Mouse (Mus musculus) erythroblast, embryonic 14.5 days (primary cell): ENCODE results near the gene Slc25a20. TPM values are rescaled to one million over a fixed set of nuclear protein-coding genes. Genes with fewer than 3 reads are reported as not detected.

ENCODE experiments used
- H3K27me3 ChIP-seq: 2 replicates; pipeline ENCODE4 v1.6.1; 2012; ENCODE audit warnings: inconsistent platforms; ENCODE audit not compliant: control insufficient read depth
- H3K36me3 ChIP-seq: 2 replicates; pipeline ENCODE4 v1.6.1; 2012; ENCODE audit warnings: mild to moderate bottlenecking, inconsistent platforms; ENCODE audit not compliant: control insufficient read depth
- H3K4me1 ChIP-seq: 2 replicates; pipeline ENCODE4 v1.6.1; 2012; ENCODE audit warnings: inconsistent platforms; ENCODE audit not compliant: control insufficient read depth
- H3K4me3 ChIP-seq: replicated peaks from 2 replicates; pipeline ENCODE3; 2012; ENCODE audit warnings: moderate library complexity, mild to moderate bottlenecking, inconsistent platforms
- H3K9me3 ChIP-seq: 2 replicates; pipeline ENCODE4 v1.6.1; 2012; ENCODE audit warnings: low read length, inconsistent platforms, mixed read lengths; ENCODE audit not compliant: control insufficient read depth
- GATA1 ChIP-seq: IDR thresholded peaks from 2 replicates; pipeline ENCODE4 v1.6.1; 2012; ENCODE audit warnings: low read length, inconsistent platforms, mixed read lengths
- TAL1 ChIP-seq: IDR thresholded peaks from 3 replicates; pipeline ENCODE4 v1.6.1; 2012; ENCODE audit warnings: low read length, inconsistent platforms, mixed read lengths
- polyA plus RNA-seq: library from polyadenylated mRNA; stranded (reverse); fragments of >175 nt; gene quantifications from 2 replicates; pipeline ENCODE4 v1.2.3, GENCODE M21; 2012

Gene Slc25a20
- polyA plus RNA-seq, 1 experiment = 0.12 TPM

DNA sequence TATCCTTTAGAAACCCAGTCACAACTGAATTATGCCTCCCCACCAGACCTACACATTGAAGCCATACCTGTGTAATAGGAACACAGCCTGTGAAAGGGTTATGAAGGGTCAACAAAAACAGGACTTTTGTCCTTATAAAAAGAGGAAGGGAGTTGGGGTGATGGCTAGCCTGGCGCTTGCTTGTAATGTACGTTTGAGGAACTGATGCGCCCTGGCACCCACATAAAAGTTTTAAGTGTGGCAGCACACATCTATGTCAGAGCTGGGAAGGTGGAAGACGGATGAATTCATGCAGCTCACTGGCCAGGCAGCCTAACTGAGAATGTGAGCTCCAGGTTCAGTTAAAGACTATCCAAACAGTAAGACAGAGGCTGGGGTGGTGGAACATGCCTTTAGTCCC is 54.3 kb downstream of the Slc25a20 start:
- Histone ChIP-seq H3K4me3 (no peak overlapping the region), H3K36me3 (peaks cover 12% of the 10 kb centered on the region), H3K9me3 (no peaks in the 10 kb centered on the region), H3K27me3 (no peaks in the 10 kb centered on the region), H3K4me1 (no peaks in the 10 kb centered on the region)
- no peak for TF ChIP-seq TAL1
- TF ChIP-seq GATA1 = no peak

DNA sequence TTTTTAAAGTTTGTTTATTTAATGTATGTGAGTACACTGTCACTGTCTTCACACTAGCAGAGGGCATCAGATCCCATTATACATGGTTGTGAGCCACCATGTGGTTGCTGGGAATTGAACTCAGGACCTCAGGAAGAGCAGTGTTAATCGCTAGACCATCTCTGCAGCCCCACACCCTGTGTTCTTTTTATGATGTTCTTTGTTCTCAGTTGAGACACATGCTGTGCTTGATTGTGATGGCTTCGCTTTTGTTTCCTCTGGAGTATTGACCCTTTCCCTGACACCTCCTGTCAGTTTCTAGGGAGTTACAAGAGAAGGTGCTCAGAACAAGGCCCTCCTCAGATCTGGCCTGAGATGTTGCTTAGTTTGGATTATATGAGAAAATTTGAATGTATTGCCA is 61.9 kb downstream of the Slc25a20 start:
- H3K4me3 ChIP-seq = no peak overlapping the region
- no peaks in the 10 kb centered on the region for H3K4me1 ChIP-seq
- H3K9me3 ChIP-seq = no peaks in the 10 kb centered on the region
- no peaks in the 10 kb centered on the region for H3K27me3 ChIP-seq
- TF ChIP-seq GATA1 (no peak), TAL1 (no peak)
- peaks cover 10% of the 10 kb centered on the region for H3K36me3 ChIP-seq

DNA sequence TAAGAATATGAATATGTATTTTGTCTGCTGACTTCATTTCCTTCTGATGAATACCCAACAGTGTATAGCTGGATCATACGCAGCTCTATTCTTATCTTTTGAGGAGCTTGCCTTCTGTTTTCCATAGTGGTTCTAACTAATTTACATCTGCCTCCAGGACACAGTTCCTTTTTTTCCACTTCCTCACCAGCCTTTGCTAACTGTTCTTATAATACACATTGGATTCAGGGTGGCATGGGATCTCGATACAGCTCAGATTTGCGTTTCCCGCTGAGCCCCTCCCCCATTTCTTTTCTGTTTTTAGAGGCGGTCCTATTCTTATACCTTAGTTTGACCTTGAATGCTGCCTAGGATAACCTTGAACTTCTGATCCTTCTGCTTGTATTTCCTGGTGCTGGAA is 64.2 kb downstream of the Slc25a20 start:
- no peak overlapping the region for H3K4me3 ChIP-seq
- no peaks in the 10 kb centered on the region for H3K27me3 ChIP-seq
- no peaks in the 10 kb centered on the region for H3K9me3 ChIP-seq
- TF ChIP-seq GATA1 = no peak
- no peak for TF ChIP-seq TAL1
- no peaks in the 10 kb centered on the region; the same call in 1 of the 2 replicates for H3K4me1 ChIP-seq
- peaks cover 2% of the 10 kb centered on the region for H3K36me3 ChIP-seq

DNA sequence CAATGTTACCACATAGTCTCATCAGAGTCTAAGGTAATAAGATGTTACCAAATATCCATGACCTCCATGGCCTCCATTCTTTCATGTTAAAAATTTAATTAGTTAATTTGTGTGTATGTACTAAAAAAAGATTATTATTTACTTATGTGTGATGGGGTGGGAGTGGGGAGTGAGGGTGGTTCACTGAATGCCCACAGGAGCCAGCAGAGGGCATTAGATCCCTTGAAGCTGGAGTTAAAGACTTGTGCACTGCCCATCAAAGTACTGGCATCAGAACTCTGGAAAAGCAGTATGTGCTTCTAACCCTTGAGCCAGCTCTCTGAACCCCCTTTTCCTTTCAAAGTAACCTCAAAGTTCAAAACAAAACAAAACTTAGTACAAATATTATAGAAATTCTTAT is 67.2 kb downstream of the Slc25a20 start:
- H3K27me3 ChIP-seq = no peaks in the 10 kb centered on the region
- H3K4me3 ChIP-seq = no peak overlapping the region
- H3K4me1 ChIP-seq = no peaks in the 10 kb centered on the region; the same call in 1 of the 2 replicates
- TF ChIP-seq TAL1 (no peak), GATA1 (no peak)
- no peaks in the 10 kb centered on the region for H3K9me3 ChIP-seq
- peaks cover 2% of the 10 kb centered on the region; the same call in 1 of the 2 replicates for H3K36me3 ChIP-seq

- Histone ChIP-seq H3K9me3 (no peaks in the 10 kb centered on the region), H3K27me3 (no peaks in the 10 kb centered on the region), H3K4me3 (no peak overlapping the region), H3K4me1 (no peaks in the 10 kb centered on the region; the same call in 1 of the 2 replicates), H3K36me3 (peaks cover 14% of the 10 kb centered on the region)
- TF ChIP-seq TAL1 (no peak), GATA1 (no peak)
These were observed 70.6 kb downstream of the Slc25a20 start for GRCm38 (mm10) chr9:108732462-108732861.

Other genes starting within 250 kb of the Slc25a20 start
- not detected in 2 replicates for gene Ccdc36, start 233.6 kb upstream of the Slc25a20 start, polyA plus RNA-seq
- not detected in 2 replicates for gene BC048562, start 225.6 kb upstream of the Slc25a20 start, polyA plus RNA-seq
- gene Ccdc71, start 201.6 kb upstream of the Slc25a20 start, polyA plus RNA-seq = 1.1 and 1.4 TPM in 2 replicates
- 1.8 and 1.9 TPM in 2 replicates for gene Klhdc8b, start 200.5 kb upstream of the Slc25a20 start, polyA plus RNA-seq
- 0.02 and 0.05 TPM in 2 replicates for gene Lamb2, start 182.4 kb upstream of the Slc25a20 start, polyA plus RNA-seq
- gene Usp19, start 171.5 kb upstream of the Slc25a20 start, polyA plus RNA-seq = 10.7 and 11.0 TPM in 2 replicates
- 5.3 and 5.9 TPM in 2 replicates for gene Qars, start 154.4 kb upstream of the Slc25a20 start, polyA plus RNA-seq
- gene Qrich1, start 145.3 kb upstream of the Slc25a20 start, polyA plus RNA-seq = 3.5 TPM in 2 replicates
- gene Impdh2, start 101.8 kb upstream of the Slc25a20 start, polyA plus RNA-seq = 4.0 and 4.4 TPM in 2 replicates
- gene Ndufaf3, start 94.7 kb upstream of the Slc25a20 start, polyA plus RNA-seq = 1.1 and 4.7 TPM in 2 replicates
- 6.0 and 7.1 TPM in 2 replicates for gene Dalrd3, start 92.2 kb upstream of the Slc25a20 start, polyA plus RNA-seq
- gene Wdr6, start 83.3 kb upstream of the Slc25a20 start, polyA plus RNA-seq = 0.24 and 0.45 TPM in 2 replicates
- gene P4htm, start 64.4 kb upstream of the Slc25a20 start, polyA plus RNA-seq = 0.02 and 0.03 TPM in 2 replicates
- 18.7 and 20.5 TPM in 2 replicates for gene Arih2, start 12.7 kb upstream of the Slc25a20 start, polyA plus RNA-seq
- 0.15 and 0.21 TPM in 2 replicates for gene Prkar2a, start 27.2 kb downstream of the Slc25a20 start, polyA plus RNA-seq
- gene Ip6k2, start 121.7 kb downstream of the Slc25a20 start, polyA plus RNA-seq = 5.9 and 7.9 TPM in 2 replicates
- gene Nckipsd, start 146.3 kb downstream of the Slc25a20 start, polyA plus RNA-seq = 0.14 and 1.5 TPM in 2 replicates
- gene Celsr3, start 164.2 kb downstream of the Slc25a20 start, polyA plus RNA-seq = 0.01 TPM in 2 replicates
- gene Slc26a6, start 191.2 kb downstream of the Slc25a20 start, polyA plus RNA-seq = 0.15 and 0.26 TPM in 2 replicates